Mouse (Mus musculus) limb, embryonic 14.5 days (tissue): ENCODE results near the gene Grb14. TPM values are rescaled to one million over a fixed set of nuclear protein-coding genes. Genes with fewer than 3 reads are reported as not detected.

ENCODE experiments used
- ATAC-seq: fragments of 200-750 bp; cut with Nextera tagmentation; 2 replicates; pipeline ENCODE4 v1.8.0; 2017; ENCODE audit warnings: low read depth, moderate number of reproducible peaks, moderate TSS enrichment; ENCODE audit not compliant: low FRiP score
- DNase-seq: peaks from one replicate; pipeline ENCODE4 v3.0.0-alpha.2; 2015; ENCODE audit warnings: low spot score
- H3K27ac ChIP-seq: fragments of 300-500 bp; sonication (generic); replicated peaks from 2 replicates; pipeline ENCODE4 v1.5.1; 2014; ENCODE audit warnings: low read depth, mild to moderate bottlenecking, low read length, moderate library complexity, mixed read lengths
- H3K27me3 ChIP-seq: fragments of 300-500 bp; sonication (generic); 2 replicates; pipeline ENCODE4 v1.6.1; 2014; ENCODE audit warnings: low read length, mixed read lengths; ENCODE audit not compliant: control insufficient read depth, insufficient read depth
- H3K36me3 ChIP-seq: fragments of 300-500 bp; sonication (generic); 2 replicates; pipeline ENCODE4 v1.6.1; 2014; ENCODE audit warnings: mild to moderate bottlenecking, low read length, moderate library complexity, mixed read lengths; ENCODE audit not compliant: control insufficient read depth, insufficient read depth
- H3K4me1 ChIP-seq: fragments of 300-500 bp; sonication (generic); 2 replicates; pipeline ENCODE4 v1.6.1; 2014; ENCODE audit warnings: antibody characterized with exemption, low read length, mixed read lengths; ENCODE audit not compliant: control insufficient read depth, insufficient read depth
- H3K4me2 ChIP-seq: fragments of 300-500 bp; sonication (generic); replicated peaks from 2 replicates; pipeline ENCODE4 v1.6.1; 2014; ENCODE audit warnings: low read depth, mild to moderate bottlenecking, low read length, moderate library complexity; ENCODE audit not compliant: severe bottlenecking
- H3K4me3 ChIP-seq: fragments of 300-500 bp; sonication (generic); replicated peaks from 2 replicates; pipeline ENCODE4 v1.5.1; 2014; ENCODE audit warnings: low read length
- H3K9ac ChIP-seq: fragments of 300-500 bp; sonication (generic); 2 replicates; pipeline ENCODE4 v1.6.1; 2014; ENCODE audit warnings: mild to moderate bottlenecking, low read depth, low read length, moderate library complexity; ENCODE audit not compliant: severe bottlenecking
- H3K9me3 ChIP-seq: fragments of 300-500 bp; sonication (generic); 2 replicates; pipeline ENCODE4 v1.6.1; 2016; ENCODE audit warnings: low read length; ENCODE audit not compliant: control insufficient read depth
- POLR2A ChIP-seq: fragments of 200-500 bp; IDR thresholded peaks from 2 replicates; pipeline ENCODE4 v1.8.0; 2012; ENCODE audit warnings: inconsistent platforms, mild to moderate bottlenecking, moderate library complexity, borderline replicate concordance; ENCODE audit not compliant: insufficient read depth, insufficient read length; ENCODE audit errors: extremely low read depth
- WGBS: fragments of 180-500 bp; shearing (Covaris S2); extraction: QIAGEN DNeasy Blood & Tissue Kit; methylation state at CpG from one replicate; pipeline ENCODE4 v1.1.7; 2014; 5-methylcytosine and 5-hydroxymethylcytosine counted together
- polyA plus RNA-seq, 2 experiments: library from polyadenylated mRNA; depleted of rRNA in 1 of 2; stranded (reverse) in 1 of 2; unstranded in 1 of 2; fragments of >200 nt; fragmentation: Nextera tagmentation in 1 of 2; extraction: Ambion mirVana in 1 of 2; gene quantifications; 2 replicates each; pipeline versions ENCODE4 v1.2.1 to v1.2.3; 2012 to 2014

Gene Grb14
- polyA plus RNA-seq, 2 experiments, result 3.3 to 6.5 TPM

DNA sequence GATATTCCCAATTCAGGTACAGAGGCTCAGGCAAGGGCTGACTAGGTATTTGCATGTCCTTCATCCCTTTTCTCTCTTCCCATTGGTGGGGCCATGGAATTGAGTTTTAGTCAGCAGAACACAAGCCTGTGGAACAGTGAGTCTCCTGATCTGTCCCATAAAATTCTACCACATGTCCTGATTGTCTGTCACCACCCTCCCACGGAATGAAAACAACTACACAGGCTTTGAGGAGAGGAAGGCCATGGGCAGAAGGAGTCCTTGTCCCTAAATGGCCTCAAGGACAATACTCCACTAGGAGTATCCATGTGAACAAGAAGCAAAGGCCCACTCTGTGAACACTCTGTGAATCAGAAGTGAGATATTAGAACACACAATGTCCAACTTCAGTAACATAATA lies 69.3 kb downstream of the Grb14 start:
- no peak for DNase-seq
- no peaks in the 10 kb centered on the region for H3K9me3 ChIP-seq
- TF ChIP-seq POLR2A, result no peak
- H3K9ac ChIP-seq, result no peak overlapping the region
- no peak overlapping the region for H3K4me3 ChIP-seq
- no peak for ATAC-seq
- H3K27ac ChIP-seq, result no peak overlapping the region
- H3K4me2 ChIP-seq, result no peak overlapping the region
- 55% methylated on average over 1 of the region's 1 CpGs for WGBS
- H3K27me3 ChIP-seq, result no peaks in the 10 kb centered on the region
- H3K36me3 ChIP-seq, result no peaks in the 10 kb centered on the region
- H3K4me1 ChIP-seq, result no peaks in the 10 kb centered on the region

DNA sequence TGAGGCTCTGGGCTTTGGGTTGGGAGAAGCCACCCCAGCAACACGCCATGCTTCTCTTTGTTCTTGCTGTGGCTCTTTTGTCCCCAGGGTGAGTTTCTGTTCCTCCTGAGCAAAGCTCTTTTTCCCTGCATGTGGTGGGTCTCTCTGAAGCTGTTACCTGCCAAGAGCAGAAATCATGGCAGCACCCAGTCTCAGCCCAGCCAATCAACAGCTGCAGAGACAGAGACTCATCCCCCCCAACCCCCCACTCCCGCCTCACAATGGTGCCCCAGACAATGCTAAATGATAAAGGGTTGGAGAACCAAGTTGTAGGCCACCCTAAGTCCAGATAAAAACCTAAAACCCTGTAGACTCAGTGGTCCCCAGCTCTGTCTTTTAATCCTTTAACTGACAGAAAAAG lies 75.6 kb downstream of the Grb14 start:
- TF ChIP-seq POLR2A, result no peak
- 64% methylated on average over 2 of the region's 2 CpGs for WGBS
- DNase-seq, result no peak

DNA sequence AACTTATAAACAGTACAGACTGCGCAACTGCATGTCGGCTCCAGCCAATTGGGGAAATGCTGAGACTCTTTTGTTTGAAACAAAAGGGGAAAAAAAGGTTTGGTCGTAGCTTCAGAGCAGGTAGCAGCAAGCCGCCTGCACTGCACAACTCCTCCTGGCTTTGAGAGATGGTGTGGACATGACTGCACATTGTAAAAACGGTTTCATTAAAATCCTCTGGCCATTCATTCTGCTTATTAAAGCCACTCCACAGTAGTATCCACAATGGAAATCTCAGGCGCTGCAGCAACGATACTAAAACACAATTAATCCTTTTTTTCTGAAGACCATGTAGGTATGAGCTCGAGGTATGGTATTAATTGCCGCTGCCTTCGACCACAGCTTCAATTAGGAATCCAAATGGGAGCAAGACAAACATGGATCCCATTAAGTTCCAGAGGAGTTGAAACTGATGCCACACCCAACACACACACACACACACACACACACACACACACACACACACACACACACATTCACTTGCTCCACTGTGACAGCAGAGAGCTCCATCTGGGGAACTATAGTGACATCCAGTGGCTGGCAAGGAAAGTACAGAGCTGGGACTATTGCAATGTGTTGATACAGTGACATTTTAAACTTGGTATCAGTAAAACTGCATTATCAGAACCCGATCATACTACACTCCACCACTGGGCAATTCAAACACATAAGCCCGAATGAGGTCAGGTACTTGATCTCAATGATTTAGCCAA lies 76.2 kb downstream of the Grb14 start:
- Histone ChIP-seq H3K27me3 (no peaks in the 10 kb centered on the region), H3K4me1 (no peaks in the 10 kb centered on the region), H3K27ac (no peak overlapping the region), H3K4me3 (no peak overlapping the region), H3K9ac (no peak overlapping the region), H3K9me3 (no peaks in the 10 kb centered on the region), H3K36me3 (no peaks in the 10 kb centered on the region), H3K4me2 (no peak overlapping the region; the same call in 1 of the 2 replicates)
- WGBS, result 44% methylated on average over 12 of the region's 12 CpGs
- DNase-seq, result peak; percentile 13
- ATAC-seq, result peak; percentile 57; the same call in 1 of the 2 replicates
- no peak for TF ChIP-seq POLR2A

More for the DNA sequence above, 75.6 kb downstream of the Grb14 start:
- Histone ChIP-seq H3K27ac (no peak overlapping the region), H3K4me2 (no peak overlapping the region), H3K27me3 (no peaks in the 10 kb centered on the region), H3K9me3 (no peaks in the 10 kb centered on the region), H3K9ac (no peak overlapping the region), H3K4me1 (no peaks in the 10 kb centered on the region), H3K4me3 (no peak overlapping the region), H3K36me3 (no peaks in the 10 kb centered on the region)
- ATAC-seq, result no peak

DNA sequence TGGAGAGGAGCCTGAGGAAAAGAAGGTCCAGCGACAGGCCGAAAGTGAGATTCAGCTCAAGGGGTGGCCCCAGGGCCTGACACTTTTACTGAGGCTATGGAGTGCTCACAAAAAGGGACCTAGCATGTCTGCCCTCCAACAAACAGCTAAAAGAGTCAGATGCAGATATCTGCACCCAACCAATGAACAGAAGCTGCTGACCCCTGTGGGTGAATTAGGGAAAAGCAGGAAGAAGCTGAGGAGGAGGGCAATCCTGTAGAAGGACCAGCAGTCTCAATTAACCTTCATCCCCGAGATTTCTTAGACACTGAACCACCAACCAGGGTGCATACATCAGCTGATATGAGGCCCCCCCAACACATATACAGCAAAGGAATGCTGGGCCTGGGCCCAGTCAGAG lies 77.3 kb downstream of the Grb14 start:
- DNase-seq (no peak), ATAC-seq (no peak)
- Histone ChIP-seq H3K27ac (no peak overlapping the region), H3K4me2 (no peak overlapping the region), H3K4me3 (no peak overlapping the region), H3K4me1 (no peaks in the 10 kb centered on the region), H3K27me3 (no peaks in the 10 kb centered on the region), H3K9me3 (no peaks in the 10 kb centered on the region), H3K9ac (no peak overlapping the region), H3K36me3 (no peaks in the 10 kb centered on the region)
- TF ChIP-seq POLR2A, result no peak
- WGBS, result 70% methylated on average over 3 of the region's 3 CpGs

DNA sequence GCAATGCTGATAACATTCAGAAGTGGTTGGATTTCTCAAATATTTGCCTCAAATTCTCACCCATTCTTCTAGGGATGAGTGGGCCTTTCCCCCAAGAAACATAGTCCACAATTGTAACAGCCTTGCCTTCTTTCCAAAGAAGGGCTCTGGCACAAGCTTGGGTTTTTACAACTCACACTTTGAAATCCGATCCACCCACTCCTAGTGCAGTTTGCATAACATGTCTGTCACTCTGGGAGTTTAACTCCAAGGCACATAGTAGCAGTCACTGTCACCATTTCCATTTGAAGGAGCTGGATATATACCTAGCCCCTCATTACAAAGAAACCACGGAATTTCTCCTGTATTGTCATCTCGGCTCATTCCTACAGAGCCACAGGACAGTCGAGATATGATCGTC lies 103.9 kb downstream of the Grb14 start:
- no peak for ATAC-seq
- Histone ChIP-seq H3K9me3 (no peaks in the 10 kb centered on the region), H3K27ac (no peak overlapping the region), H3K4me1 (0 out of 2 replicates have a peak, but pooled peaks cover 2% of the 10 kb centered on the region), H3K9ac (no peak overlapping the region), H3K36me3 (no peaks in the 10 kb centered on the region), H3K4me2 (no peak overlapping the region), H3K4me3 (no peak overlapping the region), H3K27me3 (no peaks in the 10 kb centered on the region)
- no peak for DNase-seq
- no peak for TF ChIP-seq POLR2A
- WGBS, result 51% methylated on average over 5 of the region's 5 CpGs
